Mouse (Mus musculus) activated CD4-positive, CD25-positive, alpha-beta regulatory T cell, adult 4 months (primary cell): ENCODE measurements around the gene Hspbap1. TPM values are rescaled to one million over a fixed set of nuclear protein-coding genes. Genes with fewer than 3 reads are reported as not detected.

Source experiments
- ATAC-seq: one replicate; pipeline ENCODE4 v1.8.0; 2017
- polyA plus RNA-seq, 2 experiments: library from polyadenylated mRNA; unstranded; fragments of 100-300 nt; shearing (Covaris generic); gene quantifications; one replicate each; pipeline ENCODE4 v1.2.1; 2017

The Hspbap1 gene
- 10 to 100 TPM; 22.4 to 28.9 TPM for polyA plus RNA-seq

DNA sequence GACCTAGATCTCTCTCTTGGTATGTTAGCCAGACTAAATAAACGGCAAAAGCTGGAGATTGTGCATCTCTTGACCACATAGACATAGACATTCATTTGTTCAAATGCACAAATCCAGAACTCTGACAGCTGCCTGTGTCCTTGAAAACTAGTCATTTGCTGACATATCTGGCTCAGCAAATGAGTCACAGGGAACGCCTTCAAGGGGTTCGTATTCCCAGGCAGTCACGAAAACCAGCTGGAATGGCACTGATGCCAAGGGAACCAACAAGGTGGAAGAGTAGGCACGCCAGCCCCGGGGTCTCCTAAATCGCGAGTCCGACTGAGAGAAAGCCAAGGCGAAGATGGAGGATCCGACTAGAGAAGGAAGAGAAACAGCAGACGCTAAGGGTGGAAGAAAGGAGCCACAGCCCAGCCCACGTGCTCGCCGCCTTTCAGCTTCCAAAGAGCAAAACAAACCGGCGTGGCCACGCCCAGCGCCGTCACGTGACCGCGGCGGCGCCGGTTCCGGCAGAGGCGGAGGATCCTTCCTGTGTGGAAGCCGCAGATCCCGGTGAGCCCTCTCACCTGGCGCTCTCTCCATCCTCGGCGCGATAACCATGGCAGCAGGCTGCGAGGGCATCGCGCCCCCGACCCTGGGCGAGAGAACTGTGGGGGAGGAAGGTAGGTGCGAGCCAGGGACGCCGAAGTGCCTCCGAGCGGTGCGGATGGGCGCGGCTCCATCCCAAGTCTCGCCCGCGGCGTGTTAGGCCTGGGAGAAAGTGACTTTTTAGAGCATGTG lies at the start of gene Hspbap1:
Hspbap1 (plus strand) TSS at position 498 of the 780 bp plus-strand sequence.
- ATAC-seq, result peak; percentile 84

DNA sequence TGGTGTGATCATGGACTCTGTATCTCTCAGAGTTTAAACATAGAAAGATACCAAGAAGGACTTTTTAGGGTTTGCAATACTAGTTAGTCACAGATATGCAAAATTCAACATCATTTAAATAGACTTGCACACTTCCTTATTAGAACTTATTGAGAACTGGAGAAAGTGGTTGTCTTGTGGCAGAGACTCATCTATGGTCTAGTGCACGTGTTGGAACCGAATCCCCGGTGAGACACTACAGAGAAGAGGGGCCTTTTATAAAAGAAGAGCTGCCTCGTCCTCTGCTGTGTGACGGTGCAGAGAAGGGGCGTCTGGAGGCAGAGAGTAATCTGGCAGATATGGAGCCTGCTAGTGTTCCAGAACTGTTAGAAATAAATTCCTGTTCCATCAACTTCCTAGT lies 45.6 kb upstream of the Hspbap1 start:
- ATAC-seq, result no peak

DNA sequence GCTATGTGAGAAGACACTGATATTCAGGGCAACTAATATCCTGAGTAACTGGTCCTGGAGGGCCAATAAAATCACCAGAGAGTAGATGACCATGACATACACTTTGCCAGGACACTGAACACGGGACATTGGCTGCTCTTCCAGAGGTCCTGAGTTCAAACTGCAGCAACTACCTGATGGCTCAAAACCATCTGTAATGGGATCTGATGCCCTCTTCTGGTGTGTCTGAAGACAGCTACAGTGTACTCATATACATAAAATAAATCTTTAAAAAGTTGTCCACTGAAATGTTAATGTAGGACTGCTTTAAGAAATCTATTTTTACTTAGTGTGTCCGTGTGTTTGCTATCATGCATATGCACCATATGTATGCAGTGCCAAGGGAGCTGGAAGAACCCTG lies 43.6 kb upstream of the Hspbap1 start:
- ATAC-seq, result no peak

DNA sequence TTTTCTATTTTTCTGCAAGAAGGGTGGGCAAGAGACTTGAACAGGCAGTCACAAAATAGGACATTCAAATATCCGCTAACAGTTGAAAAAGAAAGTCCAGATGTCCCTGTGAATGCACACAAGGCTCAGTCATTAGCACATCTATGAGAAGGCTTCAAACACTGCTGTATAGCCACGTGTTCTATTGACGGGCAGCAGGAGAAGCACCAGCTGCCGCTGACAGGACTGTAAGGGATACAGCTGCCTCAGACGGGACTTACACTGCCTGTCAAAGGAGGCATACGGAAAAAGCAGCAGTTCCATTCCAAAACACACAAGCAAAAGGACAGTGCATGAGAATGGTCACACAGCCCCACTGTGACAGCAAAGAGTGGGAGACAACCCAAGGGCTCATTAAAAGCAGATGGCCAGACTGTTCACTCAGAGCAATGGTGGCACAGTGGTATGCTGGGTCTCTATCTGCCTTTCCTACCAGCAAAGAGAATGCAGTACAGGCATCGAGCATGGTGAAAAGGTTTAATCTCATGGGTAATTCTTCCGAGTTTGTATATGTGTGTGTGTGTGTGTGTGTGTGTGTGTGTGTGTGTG lies 40.9 kb upstream of the Hspbap1 start:
- no peak for ATAC-seq

GRCm38 (mm10) chr16:35732096-35732495 lies 38.1 kb upstream of the Hspbap1 start:
- ATAC-seq, result no peak

DNA sequence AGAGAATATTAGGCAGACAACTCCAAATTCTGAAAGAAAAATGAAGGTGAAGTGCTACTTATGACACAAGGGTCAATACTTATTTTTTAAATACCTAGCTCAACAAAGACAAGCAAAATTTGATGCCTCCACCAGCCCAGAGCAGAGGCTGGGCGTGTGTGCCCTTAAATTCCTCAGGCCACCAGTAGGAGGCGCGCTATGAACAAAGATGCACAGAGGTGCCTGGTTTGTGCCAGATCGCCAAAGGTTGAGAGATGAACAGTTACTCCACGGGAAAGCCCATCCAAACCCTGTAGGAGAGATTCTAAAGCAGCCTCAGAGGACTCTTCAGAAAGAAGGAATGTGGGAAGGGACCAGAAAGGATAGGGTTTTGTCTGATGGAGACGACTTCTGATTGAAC lies 36.1 kb upstream of the Hspbap1 start:
- ATAC-seq, result peak; percentile 69

- no peak for ATAC-seq
Measured at GRCm38 (mm10) chr16:35738096-35738767, 31.9 kb upstream of the Hspbap1 start.

- ATAC-seq, result no peak
Measured at GRCm38 (mm10) chr16:35739548-35739947, 30.6 kb upstream of the Hspbap1 start.

DNA sequence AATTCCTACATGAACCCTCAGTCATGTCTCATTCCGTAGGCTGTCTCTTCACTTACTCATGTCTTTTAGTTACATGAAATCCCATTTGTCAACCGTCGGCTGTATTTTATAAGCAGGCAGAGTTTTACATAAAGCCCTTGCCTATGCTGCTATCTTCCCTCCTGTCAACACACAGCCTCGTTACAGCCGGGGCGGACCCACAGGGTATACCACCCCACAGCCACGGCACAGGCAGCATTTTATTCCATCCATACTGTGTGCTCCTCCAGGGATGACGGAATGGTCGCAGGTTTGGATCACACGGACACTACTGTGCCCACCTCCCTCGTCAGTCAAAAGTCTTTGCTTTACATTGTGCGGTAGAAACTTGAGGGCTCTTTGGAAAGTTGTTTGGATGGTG lies 29.8 kb upstream of the Hspbap1 start:
- ATAC-seq, result no peak

DNA sequence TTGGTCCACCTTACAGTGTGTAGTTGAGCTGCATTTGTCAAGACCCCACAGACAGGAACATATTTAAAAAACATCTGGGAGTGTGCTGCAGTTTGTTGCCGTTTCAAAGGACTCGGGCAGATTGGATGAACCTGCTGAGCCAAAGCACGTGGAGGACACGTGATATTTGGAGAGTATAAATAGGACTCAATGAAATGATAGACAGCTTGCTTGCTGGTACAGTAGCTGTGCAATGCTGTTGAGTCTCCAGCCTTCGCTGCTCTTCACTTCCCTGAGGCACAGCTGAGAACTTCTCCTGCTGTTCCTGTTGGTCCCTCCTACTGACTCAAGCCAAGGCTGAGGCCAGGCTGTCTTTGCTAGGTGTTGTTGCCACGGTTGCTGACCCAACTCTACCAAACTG lies 29.2 kb upstream of the Hspbap1 start:
- ATAC-seq, result no peak

DNA sequence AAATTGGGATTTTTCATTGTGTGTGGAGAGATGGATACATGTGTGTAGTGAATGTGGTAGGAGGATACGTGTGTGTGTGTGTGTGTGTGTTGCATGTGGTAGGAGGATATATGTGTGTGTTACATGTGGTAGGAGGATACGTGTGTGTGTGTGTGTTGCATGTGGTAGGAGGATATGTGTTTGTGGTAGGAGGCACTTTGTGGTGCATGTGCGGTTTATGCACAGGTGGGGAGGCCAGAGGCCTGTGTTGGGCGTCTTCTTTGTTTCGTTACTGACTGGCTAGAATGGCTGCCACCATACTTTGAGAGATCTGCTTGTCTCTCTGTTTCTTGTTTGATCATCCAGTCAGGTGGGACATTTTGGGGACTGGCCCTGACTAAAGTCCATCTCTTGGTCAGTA lies 28.6 kb upstream of the Hspbap1 start:
- no peak for ATAC-seq

- ATAC-seq, result peak; percentile 94
Measured at GRCm38 (mm10) chr16:35742251-35742937, 27.8 kb upstream of the Hspbap1 start.

- no peak for ATAC-seq
Measured at GRCm38 (mm10) chr16:35747417-35748236, 22.5 kb upstream of the Hspbap1 start.

- ATAC-seq, result no peak
Measured at GRCm38 (mm10) chr16:35748237-35748603, 22.0 kb upstream of the Hspbap1 start.

DNA sequence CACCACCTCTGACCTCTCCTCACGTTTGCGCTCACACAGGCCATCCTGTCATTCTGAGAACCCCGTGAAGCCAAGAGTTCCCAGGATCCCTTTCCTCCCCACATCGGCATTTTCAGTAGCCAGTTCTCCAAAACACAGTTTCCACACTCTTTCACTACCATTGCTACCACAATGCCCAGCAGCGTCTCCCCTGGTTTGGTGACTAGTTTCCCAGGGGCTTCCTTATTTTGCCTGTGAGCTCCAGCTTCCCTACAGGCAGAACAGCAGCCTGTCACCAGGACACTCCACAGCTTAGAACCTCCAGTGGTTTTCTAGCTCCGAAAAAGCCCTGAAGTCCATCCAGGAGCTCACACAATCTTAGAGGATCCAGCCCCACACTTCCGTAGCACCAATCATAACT lies 20.8 kb upstream of the Hspbap1 start:
- no peak for ATAC-seq

DNA sequence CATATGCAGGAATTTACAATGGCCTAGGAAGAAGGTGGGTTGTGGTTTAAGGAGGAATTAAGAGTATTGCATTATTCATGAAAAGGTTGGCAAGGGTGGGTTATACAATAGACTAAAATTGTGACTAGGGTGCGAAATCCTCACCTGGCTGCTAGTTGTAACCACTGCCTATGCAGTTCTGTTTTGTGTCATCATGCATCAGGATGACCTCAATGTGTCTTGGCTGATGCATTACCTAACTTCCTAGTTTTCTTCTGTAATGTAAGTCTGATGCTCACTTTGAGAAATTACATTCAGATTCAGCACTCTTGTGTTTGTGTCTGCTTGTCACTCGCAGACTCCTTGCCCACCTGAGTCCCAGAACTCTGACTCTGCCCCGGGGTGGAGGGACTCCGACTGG lies 18.3 kb upstream of the Hspbap1 start:
- ATAC-seq, result no peak

DNA sequence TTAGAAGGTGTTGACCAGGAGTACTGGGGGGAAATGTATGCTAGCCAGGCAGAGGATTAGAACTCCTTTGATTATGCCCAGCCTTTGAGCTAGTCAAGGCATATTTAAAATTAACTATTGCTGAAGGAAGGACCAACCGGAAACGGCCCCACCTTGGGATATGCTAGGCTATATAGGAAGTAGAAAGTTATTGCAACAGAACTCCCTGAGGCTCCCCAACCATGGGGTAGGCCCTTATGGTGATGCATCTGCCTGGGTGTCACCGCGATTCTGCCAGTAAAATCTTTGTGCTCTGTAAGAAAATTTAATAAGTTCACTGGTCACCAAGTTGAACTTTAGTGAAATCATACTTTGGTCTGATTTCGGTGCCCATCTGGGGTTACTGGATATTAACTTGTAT lies 16.2 kb upstream of the Hspbap1 start:
- ATAC-seq, result no peak

GRCm38 (mm10) chr16:35755502-35756334 lies 14.5 kb upstream of the Hspbap1 start:
- ATAC-seq, result no peak

DNA sequence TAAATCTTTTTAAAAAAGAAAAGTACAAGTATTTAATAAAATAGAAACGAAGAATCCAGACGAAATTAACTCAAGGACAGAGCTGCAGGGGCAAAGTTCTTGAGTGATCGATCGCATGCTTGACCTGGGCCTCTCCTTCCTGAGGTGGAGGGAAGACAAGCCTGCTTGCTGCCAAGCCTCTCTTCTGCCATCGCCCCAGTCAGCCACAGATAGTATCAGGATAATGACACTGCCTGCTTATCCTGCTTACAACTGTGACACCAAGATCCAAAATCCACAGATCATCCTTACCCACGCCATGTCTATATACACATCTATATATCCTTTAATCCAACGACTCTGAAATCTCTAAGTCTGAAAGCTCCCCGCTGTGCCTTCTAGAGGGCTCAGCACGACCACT lies 13.5 kb upstream of the Hspbap1 start:
- ATAC-seq, result no peak

GRCm38 (mm10) chr16:35759401-35759800 lies 10.8 kb upstream of the Hspbap1 start:
- no peak for ATAC-seq

DNA sequence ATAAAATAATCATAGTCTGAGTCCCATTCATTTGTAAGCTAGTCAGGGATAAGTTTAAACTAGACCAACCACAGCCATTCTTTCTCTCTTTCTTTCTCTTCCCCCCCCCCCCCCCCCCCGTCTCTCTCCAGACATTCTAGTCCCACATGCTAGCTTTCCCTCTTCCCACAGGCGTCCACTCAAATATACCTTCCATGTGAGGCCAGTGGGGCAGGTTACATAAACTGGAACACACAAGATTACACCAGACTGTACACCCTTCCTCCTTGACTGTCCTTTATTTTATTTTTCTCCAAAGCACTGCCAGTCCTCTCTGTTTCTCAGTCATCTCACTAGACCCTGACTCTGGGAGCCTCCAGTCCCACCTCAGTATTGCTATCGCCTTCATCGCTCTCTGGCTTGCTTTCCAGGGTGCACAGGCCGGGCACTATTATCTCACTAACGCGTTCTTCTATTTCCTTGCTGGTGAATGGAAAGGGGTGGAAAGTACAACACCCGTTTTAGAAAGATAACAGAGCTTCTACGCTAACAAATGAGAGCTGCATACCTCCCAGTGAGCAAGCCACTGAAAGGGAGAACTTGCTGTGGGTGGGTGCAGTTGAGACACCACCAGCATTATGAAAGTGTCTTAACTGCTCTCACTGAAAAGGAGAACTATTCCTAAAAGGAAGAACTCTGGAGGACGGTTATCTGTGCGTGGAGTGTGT lies 6.4 kb upstream of the Hspbap1 start:
- no peak for ATAC-seq
